Mouse (Mus musculus) heart, postnatal 36 days (tissue): Measurements from ENCODE around the gene Rubcnl. TPM values are rescaled to one million over a fixed set of nuclear protein-coding genes. Genes with fewer than 3 reads are reported as not detected.

ENCODE experiments used
- DNase-seq, 2 experiments: peaks; one replicate each; pipeline ENCODE4 v3.0.0; 2021 to 2022
- intact Hi-C: fragments of 180-260 bp; cut with DNase I; formaldehyde crosslinking; loops from one replicate; pipeline ENCODE4 v1.15.1; 2025
- total RNA-seq, 2 experiments: library from RNA; stranded (reverse); gene quantifications; 2 replicates each; pipeline ENCODE4 v1.2.3; 2021

Rubcnl gene
- total RNA-seq, 2 experiments from 2014 or later, result 0.78 to 0.95 TPM

DNA sequence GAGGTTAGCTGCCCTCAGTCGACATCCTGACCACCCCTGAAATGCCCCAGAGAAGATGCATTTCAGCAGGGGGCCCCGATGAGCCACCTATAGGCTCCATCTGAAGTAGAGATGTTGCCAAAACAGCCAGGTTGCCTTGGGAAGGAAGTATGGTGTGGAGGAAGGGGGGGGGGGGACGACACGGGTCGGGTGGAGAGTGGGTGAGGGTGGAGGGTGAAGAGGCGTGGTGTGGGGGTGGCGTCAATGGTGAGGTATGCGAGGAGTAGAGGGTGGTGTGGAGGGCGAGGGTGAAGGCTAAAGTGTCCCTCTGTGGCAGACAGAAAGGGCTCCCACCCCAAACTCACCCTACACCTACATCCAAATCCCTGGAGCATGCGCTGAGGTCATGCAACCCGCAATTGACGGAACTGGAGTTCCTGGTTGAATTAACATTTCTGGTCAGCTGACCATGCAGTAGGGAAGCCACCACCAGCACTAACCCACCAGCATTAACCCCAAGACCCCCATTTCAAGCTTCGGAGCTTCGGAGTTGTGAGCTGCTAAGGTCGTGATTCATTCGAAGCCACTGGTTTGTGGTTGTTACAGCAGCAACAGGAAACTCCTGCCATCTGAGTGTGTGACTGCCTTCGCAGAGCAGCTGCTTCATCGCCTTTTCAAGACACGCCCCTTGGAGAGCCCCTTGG lies 52.7 kb downstream of the Rubcnl start:
- no peak for DNase-seq
- intact Hi-C loops, result no loop called here

DNA sequence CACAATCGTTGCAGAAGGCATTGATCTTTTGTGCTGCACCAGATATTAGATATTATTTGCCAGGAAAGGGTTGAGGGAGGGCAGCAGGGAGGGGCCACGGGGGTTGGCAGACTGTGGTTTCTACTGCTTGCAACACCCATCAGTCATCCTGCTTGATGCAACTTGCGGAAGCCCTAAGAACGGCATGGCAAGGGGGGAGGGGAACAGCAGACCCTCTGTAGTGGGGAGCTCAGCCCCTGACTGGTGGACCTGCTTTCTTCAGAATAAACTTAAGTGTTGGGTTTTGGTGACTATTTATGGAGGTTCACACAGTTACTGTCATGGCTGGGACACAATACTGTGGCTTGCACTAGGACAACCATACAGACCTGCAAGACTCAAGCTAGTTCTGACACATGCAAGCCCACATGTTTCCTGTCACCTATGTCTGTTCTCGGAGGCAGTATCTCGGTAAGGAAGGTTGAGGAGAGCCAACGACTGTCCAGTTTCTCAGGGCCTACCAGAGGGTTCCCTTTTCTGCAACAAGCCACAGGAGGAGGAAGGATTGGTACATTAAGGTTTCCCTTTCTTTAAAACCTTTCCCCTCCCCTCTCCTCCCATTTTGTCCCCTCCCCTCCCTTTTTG lies 53.6 kb downstream of the Rubcnl start:
- intact Hi-C loops, result no loop called here
- no peak for DNase-seq

DNA sequence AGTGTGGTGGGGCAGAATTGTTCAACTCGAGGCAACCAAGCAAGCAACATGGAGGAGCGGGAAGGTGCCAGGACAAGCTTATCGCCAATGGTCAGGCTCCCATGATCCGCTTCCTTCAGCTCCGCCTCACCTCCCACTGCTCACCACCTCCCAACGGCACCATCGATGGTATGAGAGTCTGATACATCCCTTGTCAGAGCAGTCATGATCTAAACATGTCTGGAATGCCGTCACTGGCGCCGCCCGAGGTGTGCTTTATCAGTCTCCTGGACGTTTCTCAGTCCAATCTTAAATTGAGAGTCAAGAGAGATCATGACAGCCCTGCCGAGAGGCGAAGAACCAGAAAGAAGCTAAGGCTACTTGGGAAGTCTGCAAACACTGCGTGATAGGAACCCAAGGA lies 55.3 kb downstream of the Rubcnl start:
- intact Hi-C loops, result no loop called here
- DNase-seq, result no peak

DNA sequence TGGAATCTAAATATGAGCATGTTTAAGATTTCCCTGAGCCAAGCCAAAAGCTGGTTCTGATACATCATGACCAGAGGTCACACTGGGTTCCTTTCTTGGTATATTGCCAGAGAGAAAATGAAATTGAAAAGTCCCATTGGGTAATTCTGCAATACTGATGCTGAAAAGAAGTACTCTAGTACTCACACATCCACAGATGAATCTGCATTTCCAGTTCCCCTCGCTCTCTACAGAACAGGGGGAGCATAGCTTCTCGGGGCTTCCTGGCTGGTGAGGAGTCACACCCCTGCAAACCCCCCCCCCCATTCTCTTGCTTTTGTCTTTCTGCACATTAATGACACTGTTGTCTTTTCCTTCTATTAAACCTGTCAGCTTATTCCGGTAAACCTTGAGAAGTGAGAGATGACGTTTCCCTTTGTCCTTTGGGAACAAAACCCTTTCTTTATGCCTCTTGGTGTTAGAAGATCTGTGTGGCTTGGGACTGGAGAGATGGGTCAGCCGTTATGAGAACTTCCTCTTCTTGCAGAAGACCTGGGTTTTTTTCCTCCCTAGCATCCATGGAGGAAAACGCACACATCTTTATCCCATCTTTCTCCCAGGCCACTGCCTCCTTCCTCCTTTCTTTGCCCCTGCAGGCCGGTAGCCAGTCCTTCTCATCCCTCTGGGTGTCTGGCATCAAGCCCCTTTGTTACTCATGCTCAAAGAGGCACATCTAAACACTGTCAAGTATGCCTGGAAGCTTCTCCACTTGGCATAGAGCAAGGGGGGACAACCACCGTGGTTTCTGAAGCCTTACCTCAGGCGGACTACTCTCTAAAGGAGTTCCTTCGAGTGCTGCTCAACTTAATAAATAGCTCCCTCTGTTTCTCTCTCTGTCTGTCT lies 59.7 kb downstream of the Rubcnl start:
- intact Hi-C loops, result no loop called here
- no peak for DNase-seq

DNA sequence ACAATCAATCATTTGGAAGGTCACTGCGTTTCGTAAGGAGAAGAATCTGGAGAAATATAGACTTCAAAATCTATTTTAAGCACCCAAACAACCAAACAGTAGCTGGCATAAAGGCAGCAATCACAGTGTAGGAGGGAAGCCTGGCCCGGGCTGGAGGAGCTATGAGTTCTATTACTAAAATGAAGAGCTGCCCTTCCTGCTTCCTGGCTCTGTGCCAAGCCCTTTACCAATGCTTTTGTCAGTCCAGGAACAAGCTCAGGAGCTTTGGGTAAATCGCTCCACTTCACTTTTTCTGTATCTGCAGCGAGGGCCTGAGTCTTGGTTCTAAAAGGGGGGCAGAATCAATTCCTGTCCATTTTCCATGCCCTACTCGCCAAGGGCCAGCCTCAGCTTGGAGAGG lies 62.1 kb downstream of the Rubcnl start:
- intact Hi-C loops, result no loop called here

More for the DNA sequence above, 62.1 kb downstream of the Rubcnl start:
- DNase-seq, result no peak

Other genes starting within 250 kb of the Rubcnl start
- 10 to 100 TPM; 16.2 to 17.5 TPM for gene Lrch1, start 68.2 kb upstream of the Rubcnl start, total RNA-seq
- not detected for gene Lrrc63, start 114.9 kb downstream of the Rubcnl start, total RNA-seq
- 10 to 100 TPM; 12.6 to 13.8 TPM for gene Lcp1, start 115.1 kb downstream of the Rubcnl start, total RNA-seq
- not detected for gene Cpb2, start 226.3 kb downstream of the Rubcnl start, total RNA-seq